Mouse (Mus musculus) lung, postnatal 0 days (tissue): Measurements from ENCODE around the gene Zfp335.

Source experiments
- CTCF ChIP-seq: IDR thresholded peaks from 2 replicates; pipeline ENCODE4 v1.5.1; 2016; ENCODE audit warnings: antibody characterized with exemption, mild to moderate bottlenecking
- EP300 ChIP-seq: IDR thresholded peaks from 2 replicates; pipeline ENCODE4 v1.6.1; 2016; ENCODE audit warnings: antibody characterized with exemption, mild to moderate bottlenecking, control low read depth

DNA sequence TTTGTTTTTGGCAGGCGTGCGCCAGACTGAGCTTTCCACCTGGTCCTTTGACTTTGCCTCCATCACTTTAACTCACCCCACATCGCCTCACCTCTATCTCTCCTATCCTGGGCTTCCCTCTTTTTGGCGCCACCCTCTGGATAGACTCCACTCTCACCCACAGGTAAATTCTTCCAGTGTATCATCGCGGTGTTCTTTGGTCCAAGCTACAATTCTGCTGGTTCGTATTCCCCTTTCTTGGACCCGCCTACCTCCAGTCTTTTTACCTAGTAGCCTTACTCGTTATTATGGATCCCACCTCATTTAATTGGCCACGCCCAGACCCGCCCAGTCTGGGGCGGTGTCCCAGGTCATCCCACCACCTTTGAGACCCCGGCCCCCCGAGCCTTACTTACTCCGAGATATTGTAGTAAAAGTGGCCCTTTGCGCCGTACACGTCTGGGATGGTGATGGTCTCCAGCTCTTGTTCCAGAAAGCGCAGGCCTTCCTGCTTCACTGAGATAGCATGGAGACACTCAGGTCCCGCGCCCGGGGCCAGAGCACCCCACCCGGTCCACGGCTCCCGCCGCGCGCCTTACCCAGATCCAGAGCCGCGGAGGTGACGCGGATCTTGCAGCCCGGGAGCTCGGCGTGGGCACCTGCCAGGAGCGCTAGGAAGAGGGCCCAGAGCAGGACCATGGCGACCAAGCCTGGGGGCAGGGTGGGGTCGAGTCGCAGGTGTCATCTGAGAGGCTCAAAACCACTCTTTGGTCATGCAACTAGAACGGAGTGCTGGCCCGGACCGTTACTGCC lies 55.1 kb downstream of the Zfp335 start:
- TF ChIP-seq EP300 (no peak), CTCF (peak; percentile 25)
